Mouse (Mus musculus): ENCODE data around the gene Gm10837.

Gene Gm10837

GRCm38 (mm10) chr14:122479461-122480109, 10.8 kb upstream of the Gm10837 start:
- DNase-seq (ENCODE audit: low spot score), result no peak

DNA sequence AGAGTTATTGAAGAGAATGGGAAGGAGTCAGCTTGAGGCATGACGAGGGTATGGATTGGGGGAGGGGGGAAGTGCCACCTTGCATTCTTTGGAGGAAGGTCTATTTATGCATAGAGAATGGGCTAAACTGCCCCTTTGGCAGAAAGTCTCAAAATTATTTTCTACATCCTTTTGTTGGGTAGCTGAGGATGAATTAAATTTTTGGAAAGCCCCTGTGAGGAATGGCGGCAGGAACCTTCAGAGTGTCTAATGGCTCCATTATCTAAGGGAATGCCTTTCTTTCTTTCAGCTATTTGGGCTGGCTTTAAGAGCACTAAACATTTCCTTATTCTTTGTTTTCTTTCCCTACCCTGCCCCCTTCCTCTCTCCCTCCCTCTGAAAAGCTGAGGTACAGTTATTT, 10.0 kb upstream of the Gm10837 start:
- no peak for DNase-seq (ENCODE audit: low spot score)

- DNase-seq (ENCODE audit: low spot score), result no peak
Measured at GRCm38 (mm10) chr14:122481181-122481580, 9.2 kb upstream of the Gm10837 start.

DNA sequence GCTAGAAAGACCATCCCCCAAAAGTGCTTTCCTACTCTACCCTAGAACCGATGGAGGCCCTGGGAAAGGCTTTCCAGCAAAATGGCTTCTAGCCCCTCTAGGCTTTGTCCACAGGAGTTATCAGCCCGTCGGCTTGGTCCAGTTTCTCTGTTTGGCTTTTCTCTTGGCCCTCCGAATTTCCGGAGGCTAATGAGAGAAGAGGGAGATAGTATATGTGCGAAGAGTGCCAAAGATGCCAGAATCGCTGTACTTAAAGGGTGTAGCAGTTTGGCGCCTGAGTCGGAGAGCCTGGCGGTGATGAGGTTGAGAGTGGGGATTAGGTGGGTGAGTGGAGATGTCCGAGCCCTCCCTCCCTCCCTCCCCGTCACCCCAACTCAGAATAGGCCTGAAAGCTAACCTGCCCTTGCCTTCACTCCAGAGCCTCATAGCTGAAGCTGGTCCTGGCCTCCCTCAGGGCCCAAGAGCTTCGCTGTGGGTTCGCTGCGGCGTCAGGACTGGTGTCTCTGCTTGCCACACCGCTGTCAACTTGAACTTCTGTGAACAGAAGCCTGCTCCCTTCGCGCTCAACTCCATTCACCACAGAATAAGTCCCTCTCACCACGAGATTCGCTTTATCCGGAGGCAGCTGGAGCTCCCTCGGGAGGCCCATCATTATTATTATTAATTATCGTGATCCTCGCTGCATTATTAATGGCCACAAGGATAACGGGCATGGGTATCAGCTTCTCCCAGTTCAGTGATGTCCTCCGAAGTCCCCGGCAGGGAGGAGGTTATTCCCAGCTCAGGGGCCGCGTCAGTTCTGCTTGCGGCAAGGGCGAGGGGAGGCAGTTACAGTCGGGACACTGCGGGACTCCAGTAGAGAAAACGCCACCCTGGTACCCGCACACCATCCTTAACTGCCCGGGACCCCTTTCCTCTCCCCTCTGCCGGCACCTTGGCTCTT, 8.0 kb upstream of the Gm10837 start:
- DNase-seq (ENCODE audit: low spot score), result no peak

DNA sequence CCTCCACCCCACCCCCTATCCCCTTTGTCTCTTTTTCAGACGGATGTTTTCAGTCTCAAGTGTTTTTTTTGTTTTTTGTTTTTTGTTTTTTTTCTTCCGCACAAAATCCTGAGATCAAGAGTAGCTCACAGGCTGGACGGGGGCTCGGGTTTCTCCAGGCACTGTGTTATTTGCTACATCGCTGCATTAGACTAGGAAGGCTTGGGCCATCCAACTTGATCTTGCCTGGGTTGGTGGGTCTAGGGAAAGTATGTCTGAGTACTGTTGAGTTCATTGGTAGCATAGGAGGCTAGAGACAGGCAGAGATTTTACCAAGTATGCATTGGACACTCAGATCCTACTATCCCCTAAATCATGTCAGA, 7.4 kb upstream of the Gm10837 start:
- DNase-seq (ENCODE audit: low spot score), result no peak

DNA sequence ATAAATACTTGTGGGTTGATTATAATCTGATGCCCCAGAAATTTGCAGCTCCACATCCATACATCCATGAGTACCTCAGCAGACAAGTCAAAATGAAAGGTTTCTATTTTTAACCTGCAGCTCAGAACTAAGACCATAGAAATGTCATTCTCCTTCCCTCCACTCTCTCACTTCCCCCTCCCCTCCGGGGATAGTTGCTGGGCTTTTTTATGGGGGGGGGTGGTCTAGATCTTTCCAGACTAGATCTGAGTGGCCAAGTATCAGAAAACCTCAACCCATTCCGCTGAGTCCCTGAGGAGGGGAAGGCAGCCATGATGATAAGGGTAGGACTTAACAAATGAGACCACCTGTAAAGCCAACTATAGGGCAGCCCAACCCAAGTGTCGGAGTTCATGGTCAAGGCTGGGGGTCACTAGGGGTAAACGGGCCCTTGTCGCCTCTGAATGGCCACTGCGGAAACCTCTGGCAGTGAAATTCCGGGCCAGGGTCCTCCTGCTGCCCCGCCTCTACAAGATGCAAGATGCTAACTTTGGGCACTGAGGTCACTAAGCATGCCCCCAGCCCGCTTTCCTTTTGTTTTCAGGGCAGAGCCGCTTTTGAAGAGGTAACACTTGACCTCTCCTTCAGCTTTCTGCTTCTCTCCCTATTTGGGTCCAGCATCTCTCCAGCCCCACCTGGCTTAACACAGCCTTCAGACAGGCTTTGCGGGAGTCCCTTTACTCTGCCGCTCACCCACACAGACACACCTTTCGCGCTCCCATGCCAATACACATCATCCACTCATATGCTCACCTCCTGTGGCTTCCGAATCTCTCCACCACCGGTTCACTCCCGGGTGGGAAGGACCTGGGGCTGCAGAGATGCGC, 6.6 kb upstream of the Gm10837 start:
- no peak for DNase-seq (ENCODE audit: low spot score)

- no peak for DNase-seq (ENCODE audit: low spot score)
Measured at GRCm38 (mm10) chr14:122484458-122484843, 5.9 kb upstream of the Gm10837 start.

GRCm38 (mm10) chr14:122484844-122485551, 5.4 kb upstream of the Gm10837 start:
- DNase-seq (ENCODE audit: low spot score), result no peak

DNA sequence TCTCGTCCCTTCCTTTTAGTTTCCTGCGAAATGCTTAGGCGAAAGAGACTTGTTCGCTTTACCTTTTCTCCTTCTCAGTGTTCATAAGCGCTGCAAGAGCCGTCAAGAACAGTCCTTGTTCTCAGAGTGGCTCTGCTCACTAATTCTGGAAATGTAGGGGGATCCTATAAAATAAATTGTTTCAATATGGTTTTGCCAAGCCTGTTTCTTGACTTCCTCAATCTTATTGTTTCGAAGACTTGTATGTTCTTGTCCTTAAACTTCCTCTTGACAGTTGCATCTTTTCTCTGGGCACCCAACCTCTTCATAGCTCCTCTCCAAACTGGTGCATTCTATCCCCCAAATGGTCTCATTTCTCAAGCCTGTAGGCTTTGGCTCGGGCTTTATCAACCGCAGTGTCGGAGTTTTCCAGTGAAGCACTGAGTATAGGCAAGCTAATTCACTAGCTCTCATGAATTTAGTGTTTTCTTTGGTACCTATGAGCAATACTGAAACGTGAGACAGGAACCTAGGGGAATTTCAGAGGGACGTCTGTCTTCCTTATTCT, 4.7 kb upstream of the Gm10837 start:
- DNase-seq (ENCODE audit: low spot score), result no peak

DNA sequence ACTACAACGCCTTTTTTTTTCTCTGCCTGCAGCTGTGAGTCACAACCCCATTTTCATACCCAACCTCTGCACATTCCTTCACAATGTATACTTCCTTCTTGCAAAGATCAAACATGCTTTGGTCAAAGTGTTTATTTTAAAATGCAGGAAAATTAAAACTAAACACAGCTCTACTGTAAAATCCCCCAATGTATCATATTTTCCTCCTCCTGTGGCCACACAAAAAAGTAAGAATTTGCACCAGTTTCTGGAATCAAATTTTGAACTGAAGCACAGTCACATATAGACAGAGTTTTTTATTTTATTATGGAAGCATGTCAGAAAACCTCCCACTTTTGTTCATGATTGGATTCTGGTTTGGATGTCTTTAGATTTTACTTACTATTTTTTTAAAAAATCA, 3.8 kb upstream of the Gm10837 start:
- DNase-seq (ENCODE audit: low spot score), result no peak

- DNase-seq (ENCODE audit: low spot score), result no peak
Measured at GRCm38 (mm10) chr14:122487366-122487765, 3.0 kb upstream of the Gm10837 start.

GRCm38 (mm10) chr14:122489041-122489440, 1.3 kb upstream of the Gm10837 start:
- no peak for DNase-seq (ENCODE audit: low spot score)

GRCm38 (mm10) chr14:122489686-122490414, 536 bp upstream of the Gm10837 start:
- DNase-seq (ENCODE audit: low spot score), result no peak

DNA sequence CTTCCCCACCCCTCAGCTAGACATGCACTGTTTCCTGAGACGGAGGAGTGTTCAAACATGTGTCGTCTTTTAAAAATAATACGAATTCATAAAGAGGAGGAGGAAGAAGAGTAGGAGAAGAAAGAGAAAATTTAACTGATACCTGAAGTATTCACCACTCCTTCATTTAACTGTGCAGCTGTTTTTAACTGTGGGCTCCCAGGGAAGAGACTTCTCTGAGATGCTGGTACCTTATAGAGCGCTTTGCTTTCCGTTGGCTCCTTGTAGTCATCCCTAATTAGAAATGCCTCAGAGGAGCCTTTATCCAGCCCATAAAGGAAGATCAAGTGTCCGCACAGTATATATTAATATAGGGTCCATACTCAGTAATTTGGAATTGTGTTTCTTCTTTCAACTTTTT, 1.1 kb downstream of the Gm10837 start:
- DNase-seq (ENCODE audit: low spot score), result no peak

- DNase-seq (ENCODE audit: low spot score), result no peak
Measured at GRCm38 (mm10) chr14:122492015-122492414, 1.6 kb downstream of the Gm10837 start.

DNA sequence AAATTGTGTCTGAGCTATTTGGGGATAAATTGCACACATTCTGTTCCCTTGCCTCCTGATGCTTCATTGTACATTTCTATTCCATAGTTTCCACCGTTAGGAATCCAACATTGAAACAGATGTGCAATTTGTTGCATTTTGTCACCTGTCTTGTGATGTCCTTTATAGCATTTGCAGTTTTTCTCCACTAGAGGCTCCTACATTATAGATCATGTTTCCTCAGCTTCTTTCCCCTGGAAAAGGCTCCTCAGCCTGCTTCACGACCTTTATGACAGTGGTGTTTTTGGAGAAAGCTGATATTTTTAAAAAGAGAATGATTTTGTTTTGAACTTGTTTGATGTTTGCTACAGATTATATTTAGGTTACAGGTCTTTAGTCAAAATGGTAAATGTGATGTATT, 18.7 kb downstream of the Gm10837 start:
- DNase-seq (ENCODE audit: low spot score), result no peak

GRCm38 (mm10) chr14:122511519-122511918, 21.1 kb downstream of the Gm10837 start:
- DNase-seq (ENCODE audit: low spot score), result no peak

GRCm38 (mm10) chr14:122513511-122514036, 23.2 kb downstream of the Gm10837 start:
- DNase-seq (ENCODE audit: low spot score), result no peak

DNA sequence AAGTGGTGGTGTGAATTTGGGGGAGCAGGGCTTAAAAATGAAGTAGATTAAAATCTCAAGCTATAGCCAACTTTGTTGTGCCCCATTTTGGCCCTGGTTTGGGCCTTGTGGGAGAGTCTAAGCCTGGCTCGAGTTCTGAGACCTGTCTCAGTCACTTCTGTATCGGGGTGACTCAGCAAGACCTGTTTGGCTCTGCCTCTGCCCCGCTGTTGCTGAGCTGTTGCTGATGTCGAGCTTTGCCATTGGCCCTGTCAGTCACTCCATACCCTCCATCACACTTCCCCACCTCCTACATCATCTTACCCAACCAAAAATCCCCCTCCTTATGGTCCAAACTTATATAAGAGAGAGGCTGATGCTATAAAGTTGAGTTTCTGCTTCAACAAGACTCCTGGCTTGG, 38.1 kb downstream of the Gm10837 start:
- DNase-seq (ENCODE audit: low spot score), result no peak

Data from layer of hippocampus, adult 11-12 months (tissue).